Mouse (Mus musculus) mouse embryonic stem cell (cell line): Measurements from ENCODE around the gene Enho.

ENCODE experiments used
- in situ Hi-C, 2 experiments: fragments of 300-500 bp; cut with MboI; formaldehyde crosslinking; loops; 1 replicate in 1 of 2; 3 replicates in 1 of 2; pipeline ENCODE4 v1.14.3; 2019 to 2020; ENCODE audit warnings: low sequenced_read_pairs in 2 of 2, low pct_unique_long_range_greater_than_20kb in 1 of 2, mixed read lengths in 1 of 2; ENCODE audit not compliant: unreplicated experiment in 1 of 2

Enho gene

GRCm38 (mm10) chr4:41666646-41667045 lies 26.5 kb upstream of the Enho start:
- in situ Hi-C loops: no loop called here

GRCm38 (mm10) chr4:41665009-41665675 lies 25.0 kb upstream of the Enho start:
- in situ Hi-C loops: no loop called here

GRCm38 (mm10) chr4:41664533-41664932 lies 24.4 kb upstream of the Enho start:
- in situ Hi-C loops: no loop called here

- in situ Hi-C loops: no loop called here
Measured at GRCm38 (mm10) chr4:41663614-41664013, 23.5 kb upstream of the Enho start.

- in situ Hi-C loops: no loop called here
Measured at GRCm38 (mm10) chr4:41662723-41663122, 22.6 kb upstream of the Enho start.

GRCm38 (mm10) chr4:41660851-41661430 lies 20.8 kb upstream of the Enho start:
- in situ Hi-C loops: no loop called here

- in situ Hi-C loops: no loop called here
Measured at GRCm38 (mm10) chr4:41659556-41659955, 19.4 kb upstream of the Enho start.

GRCm38 (mm10) chr4:41658566-41659384 lies 18.7 kb upstream of the Enho start:
- in situ Hi-C loops: no loop called here

GRCm38 (mm10) chr4:41655525-41655924 lies 15.4 kb upstream of the Enho start:
- in situ Hi-C loops: no loop called here

GRCm38 (mm10) chr4:41654217-41654616 lies 14.1 kb upstream of the Enho start:
- in situ Hi-C loops: no loop called here

- in situ Hi-C loops: no loop called here
Measured at GRCm38 (mm10) chr4:41653730-41654129, 13.6 kb upstream of the Enho start.

- in situ Hi-C loops: no loop called here
Measured at GRCm38 (mm10) chr4:41653296-41653695, 13.2 kb upstream of the Enho start.

- in situ Hi-C loops: no loop called here
Measured at GRCm38 (mm10) chr4:41648627-41649026, 8.5 kb upstream of the Enho start.

- in situ Hi-C loops: no loop called here
Measured at GRCm38 (mm10) chr4:41648157-41648556, 8.0 kb upstream of the Enho start.

- in situ Hi-C loops: no loop called here
Measured at GRCm38 (mm10) chr4:41645488-41645887, 5.4 kb upstream of the Enho start.

- in situ Hi-C loops: no loop called here
Measured at GRCm38 (mm10) chr4:41641199-41641822, 1.2 kb upstream of the Enho start.

- in situ Hi-C loops: no loop called here
Measured at GRCm38 (mm10) chr4:41639214-41639841, 796 bp downstream of the Enho start.

GRCm38 (mm10) chr4:41638828-41639213 lies 1.3 kb downstream of the Enho start:
- in situ Hi-C loops: no loop called here

- in situ Hi-C loops: no loop called here
Measured at GRCm38 (mm10) chr4:41638186-41638731, 1.9 kb downstream of the Enho start.
